Mouse (Mus musculus): ENCODE measurements around the gene Olfr1272. TPM values are rescaled to one million over a fixed set of nuclear protein-coding genes. Genes with fewer than 3 reads are reported as not detected.
"Not testable (repeated sequence)": the region's sequence is repeated elsewhere in the genome, so short reads cannot be mapped to it uniquely, and the experiment has no call there.

Olfr1272 gene
- polyA plus RNA-seq (2016; fragmentation: Nextera tagmentation; extraction: Ambion mirVana), result not detected in 2 replicates

- H3K27ac ChIP-seq, result no peak within 1 kb of the TSS
- H3K4me1 ChIP-seq, result no peaks in the 10 kb centered on the region
- H3K9me3 ChIP-seq (replicated peaks), result no peaks in the 10 kb centered on the region
- H3K27me3 ChIP-seq (ENCODE audit: low read depth, poor library complexity, severe bottlenecking), result no peaks in the 10 kb centered on the region
- WGBS, result 94% methylated on average over 6 of the region's 6 CpGs
- H3K4me3 ChIP-seq, result no peak within 1 kb of the TSS
- no peak for DNase-seq (ENCODE audit: low spot score)
- H3K36me3 ChIP-seq, result no peaks in the 10 kb centered on the region
These were observed at the start of gene Olfr1272 for GRCm38 (mm10) chr2:90292741-90293140. Olfr1272 (minus strand) TSS chr2:90292841.

DNA sequence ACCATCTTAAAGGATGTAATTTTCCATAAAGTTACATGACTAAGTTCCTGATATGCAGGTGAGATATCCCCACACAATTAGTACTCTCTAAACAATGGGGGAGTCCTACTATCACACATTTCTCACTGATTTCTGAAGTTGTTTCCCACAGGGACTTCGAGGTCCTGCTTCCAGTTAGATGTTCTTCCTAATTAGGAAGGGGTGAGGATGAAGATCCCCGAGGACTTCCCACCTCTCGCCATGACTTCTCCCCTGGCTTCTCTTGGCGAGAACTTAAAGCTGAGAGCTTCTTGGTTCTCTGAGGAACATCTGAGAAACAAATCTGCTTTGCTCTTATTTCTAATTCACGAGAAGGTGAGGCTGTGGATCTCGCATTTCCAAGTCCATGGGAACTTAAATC lies 29.3 kb upstream of the Olfr1272 start, which contains the start of gene Gm13769:
Gene Gm13769 (plus strand): TSS at position 301 of the 400 bp plus-strand sequence.
- H3K36me3 ChIP-seq; H3K9me3 ChIP-seq (replicated peaks); DNase-seq (ENCODE audit: low spot score); H3K27ac ChIP-seq; H3K27me3 ChIP-seq (ENCODE audit: low read depth, poor library complexity, severe bottlenecking); H3K4me3 ChIP-seq; H3K4me1 ChIP-seq: not testable (repeated sequence)
- no CpG with 5 or more reads among the region's 6 CpGs for WGBS

DNA sequence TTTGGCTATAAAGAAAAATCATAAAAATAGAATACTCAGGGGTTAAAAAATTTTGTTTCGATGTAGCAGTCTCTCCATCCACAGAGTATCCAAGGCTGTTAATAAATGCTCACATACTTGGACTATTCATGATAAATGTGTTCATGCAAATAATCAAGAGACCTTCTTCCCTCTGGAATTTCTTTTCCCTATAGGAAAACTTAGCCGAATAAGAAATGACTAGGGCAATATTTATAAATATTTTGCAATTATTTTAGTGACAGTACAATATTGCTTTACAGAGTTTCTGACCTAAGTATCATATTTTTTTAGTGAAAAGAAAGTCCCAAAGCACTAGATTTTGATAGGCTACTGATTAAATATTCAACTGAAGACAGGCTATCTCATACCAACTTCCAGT lies 21.7 kb downstream of the Olfr1272 start, which contains the start of gene Olfr1271:
Gene Olfr1271 (minus strand): TSS at position 101 of the 400 bp plus-strand sequence.
- Histone ChIP-seq H3K4me3 (no peak within 1 kb of the TSS), H3K27me3 (ENCODE audit: low read depth, poor library complexity, severe bottlenecking) (no peaks in the 10 kb centered on the region), H3K9me3 (replicated peaks) (no peaks in the 10 kb centered on the region), H3K27ac (no peak within 1 kb of the TSS), H3K4me1 (no peaks in the 10 kb centered on the region), H3K36me3 (no peaks in the 10 kb centered on the region)
- DNase-seq (ENCODE audit: low spot score), result no peak
- WGBS, result 99% methylated on average over 2 of the region's 2 CpGs

- Histone ChIP-seq H3K36me3 (no peaks in the 10 kb centered on the region), H3K4me3 (no peak within 1 kb of the TSS), H3K9me3 (replicated peaks) (no peaks in the 10 kb centered on the region), H3K4me1 (no peaks in the 10 kb centered on the region), H3K27me3 (ENCODE audit: low read depth, poor library complexity, severe bottlenecking) (no peaks in the 10 kb centered on the region), H3K27ac (no peak within 1 kb of the TSS)
- no peak for DNase-seq (ENCODE audit: low spot score)
- 95% methylated on average over 4 of the region's 4 CpGs for WGBS
These were observed 35.1 kb downstream of the Olfr1272 start, which contains the start of gene Olfr142 for GRCm38 (mm10) chr2:90257492-90257891. Olfr142 (minus strand) TSS chr2:90257592.

Other genes with a start within 250 kb of the Olfr1272 start
- not detected in 2 replicates for gene Olfr140, start 229.2 kb downstream of the Olfr1272 start, polyA plus RNA-seq (2016; fragmentation: Nextera tagmentation; extraction: Ambion mirVana)
- gene Olfr1269, start 171.4 kb downstream of the Olfr1272 start, polyA plus RNA-seq (2016; fragmentation: Nextera tagmentation; extraction: Ambion mirVana), result not detected in 2 replicates
- gene Olfr32, start 150.5 kb downstream of the Olfr1272 start, polyA plus RNA-seq (2016; fragmentation: Nextera tagmentation; extraction: Ambion mirVana), result not detected in 2 replicates
- gene Olfr1270, start 139.8 kb downstream of the Olfr1272 start, polyA plus RNA-seq (2016; fragmentation: Nextera tagmentation; extraction: Ambion mirVana), result not detected in 2 replicates
- gene Olfr1506, start 68.3 kb downstream of the Olfr1272 start, polyA plus RNA-seq (2016; fragmentation: Nextera tagmentation; extraction: Ambion mirVana), result 0.09 TPM in 1 of 2 replicates, not detected in the other
- not detected in 2 replicates for gene Olfr142, start 35.2 kb downstream of the Olfr1272 start, polyA plus RNA-seq (2016; fragmentation: Nextera tagmentation; extraction: Ambion mirVana)
- gene Olfr1271, start 21.8 kb downstream of the Olfr1272 start, polyA plus RNA-seq (2016; fragmentation: Nextera tagmentation; extraction: Ambion mirVana), result not detected in 2 replicates
- not detected in 2 replicates for gene Gm13769, start 29.4 kb upstream of the Olfr1272 start, polyA plus RNA-seq (2016; fragmentation: Nextera tagmentation; extraction: Ambion mirVana)
- not detected in 2 replicates for gene Olfr1274-ps, start 105.8 kb upstream of the Olfr1272 start, polyA plus RNA-seq (2016; fragmentation: Nextera tagmentation; extraction: Ambion mirVana)